Mouse (Mus musculus) lung, postnatal 0 days (tissue): ENCODE results near the gene Zbtb42. TPM values are rescaled to one million over a fixed set of nuclear protein-coding genes. Genes with fewer than 3 reads are reported as not detected.

Experiments
- ATAC-seq: fragments of 200-750 bp; cut with Nextera tagmentation; 2 replicates; pipeline ENCODE4 v1.8.0; 2017; ENCODE audit warnings: moderate library complexity
- DNase-seq: peaks from one replicate; pipeline ENCODE4 v3.0.0-alpha.2; 2016; ENCODE audit warnings: low spot score
- H3K27ac ChIP-seq: fragments of 300-500 bp; sonication (generic); 2 replicates; pipeline ENCODE4 v1.5.1; 2014; ENCODE audit warnings: antibody characterized with exemption, mild to moderate bottlenecking, low read length, mixed read lengths
- H3K27me3 ChIP-seq: fragments of 300-500 bp; sonication (generic); replicated peaks from 2 replicates; pipeline ENCODE4 v1.6.1; 2014; ENCODE audit warnings: low read length, mixed read lengths; ENCODE audit not compliant: insufficient read depth
- H3K36me3 ChIP-seq: fragments of 300-500 bp; sonication (generic); 2 replicates; pipeline ENCODE4 v1.6.1; 2014; ENCODE audit warnings: low read length, mixed read lengths; ENCODE audit not compliant: insufficient read depth
- H3K4me1 ChIP-seq: fragments of 300-500 bp; sonication (generic); 2 replicates; pipeline ENCODE4 v1.6.1; 2014; ENCODE audit warnings: antibody characterized with exemption, low read depth, low read length, mixed read lengths; ENCODE audit not compliant: insufficient read depth
- H3K4me2 ChIP-seq: fragments of 300-500 bp; sonication (generic); replicated peaks from 2 replicates; pipeline ENCODE4 v1.6.1; 2014; ENCODE audit warnings: low read depth, mild to moderate bottlenecking, low read length, moderate library complexity, mixed read lengths
- H3K4me3 ChIP-seq: fragments of 300-500 bp; sonication (generic); 2 replicates; pipeline ENCODE4 v1.5.1; 2014; ENCODE audit warnings: low read depth, low read length
- H3K9ac ChIP-seq: fragments of 300-500 bp; sonication (generic); replicated peaks from 2 replicates; pipeline ENCODE4 v1.6.1; 2014; ENCODE audit warnings: low read depth, mild to moderate bottlenecking
- H3K9me3 ChIP-seq: fragments of 300-500 bp; sonication (generic); 2 replicates; pipeline ENCODE4 v1.6.1; 2016; ENCODE audit warnings: low read length, mixed read lengths
- CTCF ChIP-seq: IDR thresholded peaks from 2 replicates; pipeline ENCODE4 v1.5.1; 2016; ENCODE audit warnings: antibody characterized with exemption, mild to moderate bottlenecking
- EP300 ChIP-seq: IDR thresholded peaks from 2 replicates; pipeline ENCODE4 v1.6.1; 2016; ENCODE audit warnings: antibody characterized with exemption, mild to moderate bottlenecking, control low read depth
- WGBS: fragments of 180-500 bp; shearing (Covaris S2); extraction: QIAGEN DNeasy Blood & Tissue Kit; methylation state at CpG from one replicate; pipeline ENCODE4 v1.1.7; 2014; 5-methylcytosine and 5-hydroxymethylcytosine counted together
- microRNA-seq: library from miRNA; unstranded; fragments of <30 nt; microRNA quantifications from one replicate; pipeline ENCODE4, GENCODE M21; 2016
- polyA plus RNA-seq: library from polyadenylated mRNA; unstranded; fragments of >200 nt; fragmentation: Nextera tagmentation; extraction: Ambion mirVana; gene quantifications from 2 replicates; pipeline ENCODE4 v1.2.1, GENCODE M21; 2015

The Zbtb42 gene
- polyA plus RNA-seq, 1 experiment from 2014 or later = 14.0 TPM

DNA sequence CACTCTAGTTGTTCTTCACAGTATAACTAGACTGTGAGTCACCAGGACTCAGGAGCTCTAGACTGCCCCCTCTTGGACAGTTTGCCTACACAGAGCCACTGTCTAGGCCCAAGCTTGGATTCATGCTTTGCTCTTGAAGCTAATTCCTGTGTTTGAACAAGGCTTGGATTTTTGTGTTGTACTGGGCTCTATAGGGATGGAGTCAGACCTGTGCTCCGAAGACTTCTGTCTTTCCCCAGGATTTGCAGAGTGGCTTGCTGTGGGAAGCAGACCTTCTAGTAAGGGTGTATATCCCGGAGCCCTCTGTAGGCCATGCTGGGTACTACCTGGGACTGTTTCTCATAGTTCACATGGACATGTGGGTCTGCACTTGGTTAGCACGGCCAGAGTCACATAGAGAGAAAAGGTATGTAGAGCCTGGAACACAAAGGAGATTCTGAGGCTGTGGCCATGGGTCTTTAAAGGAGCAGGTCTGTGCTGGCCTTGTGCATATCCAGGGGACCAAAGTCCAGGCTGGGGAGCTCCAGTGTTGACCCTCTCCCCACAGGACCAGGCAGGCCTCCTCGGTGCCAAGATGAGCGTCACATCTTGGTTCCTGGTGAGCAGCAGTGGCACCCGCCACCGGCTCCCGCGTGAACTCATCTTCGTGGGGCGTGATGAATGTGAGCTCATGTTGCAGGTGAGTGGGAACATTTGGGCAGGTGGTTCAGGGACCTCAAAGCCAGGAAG is 45.6 kb downstream of the Zbtb42 start:
- H3K4me3 ChIP-seq = no peak overlapping the region
- H3K36me3 ChIP-seq = no peaks in the 10 kb centered on the region
- H3K9me3 ChIP-seq = no peaks in the 10 kb centered on the region
- H3K27me3 ChIP-seq = no peaks in the 10 kb centered on the region
- DNase-seq (peak; percentile 80), ATAC-seq (no peak)
- H3K4me1 ChIP-seq = peaks cover 4% of the 10 kb centered on the region; the same call in 1 of the 2 replicates
- H3K9ac ChIP-seq = no peak overlapping the region
- 0 out of 2 replicates have a peak overlapping the region, but pooled peaks have one; percentile 35 for H3K27ac ChIP-seq
- no peak overlapping the region for H3K4me2 ChIP-seq
- no peak for TF ChIP-seq EP300
- TF ChIP-seq CTCF = peak; percentile 72
- WGBS = 65% methylated on average over 11 of the region's 11 CpGs

- no peaks in the 10 kb centered on the region for H3K27me3 ChIP-seq
- H3K4me1 ChIP-seq = peaks cover 4% of the 10 kb centered on the region; the same call in 1 of the 2 replicates
- ATAC-seq (no peak), DNase-seq (no peak)
- no peak overlapping the region for H3K4me3 ChIP-seq
- H3K27ac ChIP-seq = no peak overlapping the region
- TF ChIP-seq CTCF (no peak), EP300 (no peak)
- H3K4me2 ChIP-seq = no peak overlapping the region
- H3K9ac ChIP-seq = no peak overlapping the region
- no peaks in the 10 kb centered on the region for H3K36me3 ChIP-seq
- 66% methylated on average over 8 of the region's 8 CpGs for WGBS
- H3K9me3 ChIP-seq = no peaks in the 10 kb centered on the region
These were observed 49.2 kb downstream of the Zbtb42 start for GRCm38 (mm10) chr12:112727801-112728200.

- ATAC-seq = no peak; the same call in 1 of the 2 replicates
These were observed 52.2 kb downstream of the Zbtb42 start for GRCm38 (mm10) chr12:112730808-112731207.

More at GRCm38 (mm10) chr12:112730808-112731207, 52.2 kb downstream of the Zbtb42 start:
- Histone ChIP-seq H3K4me3 (no peak overlapping the region), H3K4me2 (no peak overlapping the region), H3K9ac (no peak overlapping the region), H3K4me1 (peaks cover 4% of the 10 kb centered on the region; the same call in 1 of the 2 replicates), H3K36me3 (no peaks in the 10 kb centered on the region), H3K27me3 (no peaks in the 10 kb centered on the region), H3K9me3 (no peaks in the 10 kb centered on the region), H3K27ac (no peak overlapping the region)
- no peak for DNase-seq
- TF ChIP-seq EP300 (no peak), CTCF (no peak)
- WGBS = 60% methylated on average over 14 of the region's 14 CpGs

Small RNA genes within 50 kb of the gene (microRNA-seq; reads per million reads assigned to microRNA genes)
- not detected for gene Mir6939

Other genes with a start within 250 kb of the Zbtb42 start
- gene A530016L24Rik, start 189.4 kb upstream of the Zbtb42 start, polyA plus RNA-seq = 0.04 TPM in 1 of 2 replicates, not detected in the other
- 0.07 TPM in 1 of 2 replicates, not detected in the other for gene Tmem179, start 162.1 kb upstream of the Zbtb42 start, polyA plus RNA-seq
- gene Inf2, start 90.0 kb upstream of the Zbtb42 start, polyA plus RNA-seq = 4.9 and 5.2 TPM in 2 replicates
- 29.9 and 43.0 TPM in 2 replicates for gene Adssl1, start 58.8 kb upstream of the Zbtb42 start, polyA plus RNA-seq
- gene Siva1, start 34.1 kb upstream of the Zbtb42 start, polyA plus RNA-seq = 130 and 152 TPM in 2 replicates
- gene Akt1, start 3.9 kb upstream of the Zbtb42 start, polyA plus RNA-seq = 78.8 and 91.3 TPM in 2 replicates
- 17.5 and 20.8 TPM in 2 replicates for gene Cep170b, start 41.6 kb downstream of the Zbtb42 start, polyA plus RNA-seq
- 19.6 and 23.8 TPM in 2 replicates for gene Pld4, start 81.8 kb downstream of the Zbtb42 start, polyA plus RNA-seq
- gene Ahnak2, start 123.8 kb downstream of the Zbtb42 start, polyA plus RNA-seq = 4.8 and 4.9 TPM in 2 replicates
- 17.8 and 19.0 TPM in 2 replicates for gene Clba1, start 130.1 kb downstream of the Zbtb42 start, polyA plus RNA-seq
- gene Cdca4, start 150.6 kb downstream of the Zbtb42 start, polyA plus RNA-seq = 28.1 and 29.5 TPM in 2 replicates
- 0.25 and 0.40 TPM in 2 replicates for gene Gpr132, start 189.4 kb downstream of the Zbtb42 start, polyA plus RNA-seq